Mouse (Mus musculus) urinary bladder, postnatal 14 days (tissue): ENCODE measurements around the gene Spem2.
"Not testable (repeated sequence)": the region's sequence is repeated elsewhere in the genome, so short reads cannot be mapped to it uniquely, and the experiment has no call there.

Experiments used
- DNase-seq: peaks from one replicate; pipeline ENCODE4 v3.0.0; 2021; ENCODE audit warnings: low spot score

Gene Spem2

GRCm38 (mm10) chr11:69818365-69818764 is at the start of gene Spem2:
Spem2 (minus strand) TSS chr11:69818465.
- no peak for DNase-seq

- no peak for DNase-seq
Measured at GRCm38 (mm10) chr11:69867335-69867734, 49.1 kb upstream of the Spem2 start.

- DNase-seq: no peak
Measured at GRCm38 (mm10) chr11:69865561-69865960, 47.3 kb upstream of the Spem2 start.

- DNase-seq: no peak
Measured at GRCm38 (mm10) chr11:69864138-69864860, 46.0 kb upstream of the Spem2 start.

GRCm38 (mm10) chr11:69863729-69864128 is 45.5 kb upstream of the Spem2 start:
- DNase-seq: not testable (repeated sequence)

- DNase-seq: peak; percentile 74
Measured at GRCm38 (mm10) chr11:69858113-69858998, 40.1 kb upstream of the Spem2 start, which contains the start of gene Tnk1. Tnk1 (minus strand) TSS chr11:69858730.

- no peak for DNase-seq
Measured at GRCm38 (mm10) chr11:69855347-69855746, 37.1 kb upstream of the Spem2 start.

GRCm38 (mm10) chr11:69854680-69855079 is 36.4 kb upstream of the Spem2 start:
- no peak for DNase-seq

GRCm38 (mm10) chr11:69853994-69854393 is 35.7 kb upstream of the Spem2 start:
- DNase-seq: no peak

GRCm38 (mm10) chr11:69850754-69851153 is 32.5 kb upstream of the Spem2 start:
- no peak for DNase-seq

GRCm38 (mm10) chr11:69849884-69850283 is 31.6 kb upstream of the Spem2 start:
- DNase-seq: no peak

- no peak for DNase-seq
Measured at GRCm38 (mm10) chr11:69849128-69849527, 30.9 kb upstream of the Spem2 start.

GRCm38 (mm10) chr11:69848021-69848420 is 29.8 kb upstream of the Spem2 start:
- DNase-seq: no peak

GRCm38 (mm10) chr11:69846738-69847688 is 28.7 kb upstream of the Spem2 start:
- DNase-seq: peak; percentile 67

- peak; percentile 89 for DNase-seq
Measured at GRCm38 (mm10) chr11:69846198-69846680, 28.0 kb upstream of the Spem2 start, which contains the start of gene Plscr3. Plscr3 (plus strand) TSS chr11:69846376.

- DNase-seq: no peak
Measured at GRCm38 (mm10) chr11:69838714-69839104, 20.4 kb upstream of the Spem2 start.

- DNase-seq: peak; percentile 96
Measured at GRCm38 (mm10) chr11:69837952-69838713, 19.9 kb upstream of the Spem2 start, which contains the start of gene Tmem256. Tmem256 (plus strand) TSS chr11:69838514.

- no peak for DNase-seq
Measured at GRCm38 (mm10) chr11:69837604-69837951, 19.3 kb upstream of the Spem2 start, which contains the start of gene Nlgn2. Nlgn2 (minus strand) TSS chr11:69837784.

- DNase-seq: peak; percentile 39
Measured at GRCm38 (mm10) chr11:69836703-69837576, 18.7 kb upstream of the Spem2 start.

GRCm38 (mm10) chr11:69835966-69836335 is 17.7 kb upstream of the Spem2 start:
- no peak for DNase-seq
